Mouse (Mus musculus) inflammation-experienced regulatory T-cells (primary cell): ENCODE results near the gene Ercc6. TPM values are rescaled to one million over a fixed set of nuclear protein-coding genes. Genes with fewer than 3 reads are reported as not detected.

Experiments used
- polyA plus RNA-seq, 2 experiments: library from polyadenylated mRNA; unstranded; fragments of 100-300 nt; shearing (Covaris generic); gene quantifications; one replicate each; pipeline ENCODE4 v1.2.1; 2017

Ercc6 gene
- polyA plus RNA-seq: 10 to 100 TPM; 29.4 to 30.5 TPM

GRCm38 (mm10) chr14:32513336-32514032 lies at the start of gene Ercc6:
Ercc6 (plus strand) TSS chr14:32513521.

GRCm38 (mm10) chr14:32464601-32465505 lies 48.5 kb upstream of the Ercc6 start, which contains the start of gene Slc18a3:
Slc18a3 (minus strand) TSS chr14:32464850.

GRCm38 (mm10) chr14:32465889-32466288 lies 47.4 kb upstream of the Ercc6 start, which contains the start of gene Chat:
Chat (minus strand) TSS chr14:32465989.

GRCm38 (mm10) chr14:32599290-32600041 lies 86.1 kb downstream of the Ercc6 start, which contains the start of gene Prrxl1:
Prrxl1 (plus strand) TSS chr14:32599407.

Other genes starting within 250 kb of the Ercc6 start
- under 1 TPM; 0.13 to 0.67 TPM for gene Ogdhl, start 191.5 kb upstream of the Ercc6 start, polyA plus RNA-seq
- not detected for gene 1700024G13Rik, start 125.1 kb upstream of the Ercc6 start, polyA plus RNA-seq
- gene Slc18a3, start 48.7 kb upstream of the Ercc6 start, polyA plus RNA-seq: under 1 TPM in 1 of 2 experiments, not detected in 1; 0.20 TPM
- gene Chat, start 47.5 kb upstream of the Ercc6 start, polyA plus RNA-seq: under 1 TPM; 0.33 to 0.75 TPM
- gene Prrxl1, start 85.9 kb downstream of the Ercc6 start, polyA plus RNA-seq: 1 to 10 TPM in 1 of 2 experiments, under 1 TPM in 1; 0.20 to 1.3 TPM
- gene 3425401B19Rik, start 171.8 kb downstream of the Ercc6 start, polyA plus RNA-seq: not detected